Mouse (Mus musculus) hindbrain, postnatal 0 days (tissue): ENCODE measurements around the gene Klrb1c. TPM values are rescaled to one million over a fixed set of nuclear protein-coding genes. Genes with fewer than 3 reads are reported as not detected.

Source experiments
- ATAC-seq: fragments of 200-750 bp; cut with Nextera tagmentation; 2 replicates; pipeline ENCODE4 v1.8.0; 2017; ENCODE audit warnings: mild to moderate bottlenecking, moderate TSS enrichment, moderate library complexity
- DNase-seq: peaks from one replicate; pipeline ENCODE4 v3.0.0-alpha.2; 2015; ENCODE audit warnings: low spot score
- H3K27ac ChIP-seq: fragments of 300-500 bp; sonication (generic); 2 replicates; pipeline ENCODE4 v1.5.1; 2014; ENCODE audit warnings: mild to moderate bottlenecking
- H3K27me3 ChIP-seq: fragments of 300-500 bp; sonication (generic); 2 replicates; pipeline ENCODE4 v1.6.1; 2014; ENCODE audit warnings: low read length, mixed read lengths; ENCODE audit not compliant: insufficient read depth
- H3K36me3 ChIP-seq: fragments of 300-500 bp; sonication (generic); 2 replicates; pipeline ENCODE4 v1.6.1; 2014; ENCODE audit warnings: low read length, mixed read lengths; ENCODE audit not compliant: insufficient read depth
- H3K4me1 ChIP-seq: fragments of 300-500 bp; sonication (generic); 2 replicates; pipeline ENCODE4 v1.6.1; 2014; ENCODE audit warnings: antibody characterized with exemption, low read length, mixed read lengths; ENCODE audit not compliant: insufficient read depth
- H3K4me2 ChIP-seq: fragments of 300-500 bp; sonication (generic); 2 replicates; pipeline ENCODE4 v1.6.1; 2014; ENCODE audit warnings: low read depth, mild to moderate bottlenecking, low read length, moderate library complexity, mixed read lengths
- H3K4me3 ChIP-seq: fragments of 300-500 bp; sonication (generic); 2 replicates; pipeline ENCODE4 v1.5.1; 2014; ENCODE audit warnings: low read length
- H3K9ac ChIP-seq: fragments of 300-500 bp; sonication (generic); replicated peaks from 2 replicates; pipeline ENCODE4 v1.6.1; 2014; ENCODE audit warnings: mild to moderate bottlenecking, low read length, moderate library complexity, mixed read lengths
- H3K9me3 ChIP-seq: fragments of 300-500 bp; sonication (generic); 2 replicates; pipeline ENCODE4 v1.6.1; 2016; ENCODE audit warnings: low read length, mixed read lengths
- CTCF ChIP-seq: IDR thresholded peaks from 2 replicates; pipeline ENCODE4 v1.5.1; 2016; ENCODE audit warnings: antibody characterized with exemption, control low read depth, low read depth
- WGBS: fragments of 180-500 bp; shearing (Covaris S2); extraction: QIAGEN DNeasy Blood & Tissue Kit; methylation state at CpG from one replicate; pipeline ENCODE4 v1.1.7; 2014; 5-methylcytosine and 5-hydroxymethylcytosine counted together
- polyA plus RNA-seq: library from polyadenylated mRNA; unstranded; fragments of >200 nt; fragmentation: Nextera tagmentation; extraction: Ambion mirVana; gene quantifications from 2 replicates; pipeline ENCODE4 v1.2.1, GENCODE M21; 2015
- total RNA-seq: library from RNA; depleted of rRNA; stranded (reverse); fragments of >200 nt; gene quantifications from 2 replicates; pipeline ENCODE4 v1.2.3, GENCODE M21; 2014; rRNA removed

The Klrb1c gene
- total RNA-seq, result 0.10 TPM in 1 of 2 replicates, not detected in the other
- 0.13 and 0.14 TPM in 2 replicates for polyA plus RNA-seq

DNA sequence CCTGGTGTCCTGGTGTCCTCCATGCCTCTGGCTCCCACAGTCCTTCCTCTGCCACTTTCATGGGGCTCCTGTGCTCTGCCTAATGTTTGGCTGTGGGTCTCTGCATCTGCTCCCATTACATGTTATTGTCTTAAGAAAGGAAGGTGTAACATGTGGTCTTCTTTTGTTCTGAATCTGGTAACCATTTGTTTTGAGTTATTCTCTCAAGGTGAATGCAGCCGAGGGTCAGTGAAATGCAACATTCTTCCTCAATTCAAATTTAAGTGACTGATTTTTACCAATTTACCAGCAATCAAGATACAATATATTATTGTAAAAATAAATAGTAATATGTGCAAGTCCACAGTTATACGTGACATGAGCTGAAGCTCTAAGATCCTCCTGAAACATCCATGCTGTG, at the start of gene Klrb1c:
TSS of gene Klrb1c (minus strand) at position 101 of the 400 bp plus-strand sequence.
- H3K9ac ChIP-seq, result no peak within 1 kb of the TSS
- WGBS, result 80% methylated on average over 2 of the region's 2 CpGs
- DNase-seq, result no peak
- ATAC-seq, result no peak
- no peaks in the 10 kb centered on the region for H3K4me1 ChIP-seq
- H3K27ac ChIP-seq, result no peak within 1 kb of the TSS
- no peak within 1 kb of the TSS for H3K4me3 ChIP-seq
- H3K27me3 ChIP-seq, result no peaks in the 10 kb centered on the region
- H3K9me3 ChIP-seq, result no peaks in the 10 kb centered on the region
- H3K36me3 ChIP-seq, result no peaks in the 10 kb centered on the region
- H3K4me2 ChIP-seq, result no peak within 1 kb of the TSS
- TF ChIP-seq CTCF, result no peak

DNA sequence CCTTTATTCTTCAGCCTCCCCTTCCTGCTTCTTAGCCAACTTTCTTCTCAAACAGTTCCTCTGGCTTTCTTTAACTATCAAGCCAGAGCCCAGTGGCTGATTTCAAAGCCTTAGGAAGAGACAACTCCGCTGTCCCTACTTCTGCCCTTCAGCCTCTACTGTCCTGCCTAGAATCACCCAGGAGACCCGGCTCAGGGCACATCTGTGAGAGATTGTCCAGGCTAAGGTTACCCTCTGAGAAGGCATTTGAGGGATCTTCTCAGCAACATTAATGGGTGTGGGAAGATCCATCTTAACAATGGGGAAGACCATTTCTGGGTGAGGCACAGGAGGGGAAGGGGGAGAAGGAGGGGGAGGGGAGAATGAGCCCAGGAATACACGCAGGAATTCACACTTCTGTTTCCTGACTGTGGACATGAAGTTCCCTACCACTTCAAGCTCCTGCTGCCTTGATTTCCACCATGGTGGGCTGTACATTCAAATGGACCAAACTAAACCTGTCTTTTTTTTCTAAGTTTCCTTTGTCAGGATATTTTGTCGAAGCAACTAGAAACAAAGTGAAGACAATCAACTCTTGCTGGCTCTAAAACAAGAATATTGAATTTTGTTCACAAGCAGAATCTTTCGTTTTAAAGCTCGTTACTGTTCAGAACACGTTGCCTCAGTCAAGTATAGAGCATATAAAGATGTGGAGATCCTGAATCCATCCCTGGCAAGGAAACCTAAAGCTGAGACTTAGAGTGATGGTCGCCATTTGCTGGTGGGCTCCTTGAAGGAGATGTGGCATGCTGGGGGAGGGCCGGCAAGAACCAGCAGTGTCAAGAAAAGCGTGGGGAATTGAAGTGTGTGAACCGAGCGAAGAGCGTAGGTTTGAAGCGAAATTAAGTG, 48.7 kb upstream of the Klrb1c start:
- DNase-seq (peak; percentile 62), ATAC-seq (peak; percentile 48)
- Histone ChIP-seq H3K9me3 (no peaks in the 10 kb centered on the region), H3K4me3 (peak overlapping the region; percentile 88), H3K9ac (peak overlapping the region; percentile 88), H3K36me3 (no peaks in the 10 kb centered on the region), H3K4me2 (peak overlapping the region; percentile 81), H3K4me1 (no peaks in the 10 kb centered on the region), H3K27ac (peak overlapping the region; percentile 94), H3K27me3 (no peaks in the 10 kb centered on the region)
- TF ChIP-seq CTCF, result no peak
- 2% methylated on average over 14 of the region's 14 CpGs for WGBS

DNA sequence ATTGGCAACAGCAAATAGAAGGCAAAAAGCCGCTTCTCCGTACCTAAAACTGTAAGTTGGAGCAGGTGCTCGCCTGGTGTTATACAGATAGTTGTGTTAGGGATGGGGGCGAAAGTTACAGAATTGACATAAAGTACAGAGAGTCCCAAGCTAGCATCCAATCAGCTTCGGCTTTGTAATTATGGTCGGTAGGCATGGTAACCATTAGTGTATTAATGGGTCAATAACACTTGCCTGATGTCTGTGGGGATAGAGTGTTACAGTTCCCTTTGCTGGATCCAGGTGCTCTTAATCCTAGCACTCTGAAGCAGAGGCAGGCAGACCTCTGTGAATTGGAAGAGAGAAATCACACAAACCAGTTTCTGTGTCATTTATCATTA, 47.9 kb upstream of the Klrb1c start:
- H3K9ac ChIP-seq, result peak overlapping the region; percentile 88; the same call in 1 of the 2 replicates
- no peaks in the 10 kb centered on the region for H3K9me3 ChIP-seq
- no peak for TF ChIP-seq CTCF
- WGBS, result 86% methylated on average over 6 of the region's 6 CpGs
- no peaks in the 10 kb centered on the region for H3K27me3 ChIP-seq
- peak overlapping the region; percentile 94 for H3K27ac ChIP-seq
- no peaks in the 10 kb centered on the region for H3K36me3 ChIP-seq
- H3K4me1 ChIP-seq, result no peaks in the 10 kb centered on the region
- ATAC-seq (no peak), DNase-seq (peak; percentile 11)
- peak overlapping the region; percentile 88 for H3K4me3 ChIP-seq
- H3K4me2 ChIP-seq, result peak overlapping the region; percentile 81

DNA sequence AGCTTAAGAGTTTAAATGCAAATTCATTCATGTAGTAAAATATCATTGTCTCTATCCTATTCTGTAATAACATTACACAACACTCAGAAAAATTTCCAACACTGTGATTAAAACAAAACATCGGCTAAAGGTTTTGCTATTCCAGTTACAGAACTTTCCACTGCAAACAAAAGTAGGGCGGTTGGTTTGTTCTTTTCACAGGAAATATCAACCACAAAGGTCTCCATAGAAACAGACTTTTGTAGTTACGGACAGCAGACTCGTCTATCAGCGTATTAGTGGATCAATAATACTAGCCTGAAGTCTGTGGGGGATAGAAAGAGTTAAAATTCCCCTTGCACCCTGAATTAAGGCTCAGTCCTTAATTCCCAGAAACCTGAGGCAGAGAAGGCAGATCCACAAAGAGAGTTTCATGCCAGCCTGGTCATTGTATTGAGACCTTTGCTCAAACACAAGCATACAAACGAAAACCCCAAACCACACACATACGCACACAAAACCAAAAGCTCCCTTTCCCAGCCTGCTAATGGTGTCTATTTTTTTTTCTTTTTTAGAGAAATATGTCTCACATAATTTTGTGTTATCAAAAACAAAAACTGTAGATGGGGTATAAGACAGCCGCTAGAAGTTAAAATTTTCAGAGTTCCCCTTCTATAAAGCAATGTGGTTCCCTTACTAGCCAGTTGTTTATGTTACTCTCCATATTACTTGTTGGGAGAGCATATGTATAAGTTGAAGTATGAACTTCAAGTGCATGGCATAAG, 47.4 kb upstream of the Klrb1c start:
- WGBS, result 61% methylated on average over 8 of the region's 8 CpGs
- H3K4me3 ChIP-seq, result no peak overlapping the region
- no peaks in the 10 kb centered on the region for H3K9me3 ChIP-seq
- H3K36me3 ChIP-seq, result no peaks in the 10 kb centered on the region
- no peak overlapping the region for H3K27ac ChIP-seq
- TF ChIP-seq CTCF, result no peak
- H3K4me2 ChIP-seq, result no peak overlapping the region
- H3K4me1 ChIP-seq, result no peaks in the 10 kb centered on the region
- no peaks in the 10 kb centered on the region for H3K27me3 ChIP-seq
- ATAC-seq, result no peak
- no peak overlapping the region for H3K9ac ChIP-seq
- no peak for DNase-seq

DNA sequence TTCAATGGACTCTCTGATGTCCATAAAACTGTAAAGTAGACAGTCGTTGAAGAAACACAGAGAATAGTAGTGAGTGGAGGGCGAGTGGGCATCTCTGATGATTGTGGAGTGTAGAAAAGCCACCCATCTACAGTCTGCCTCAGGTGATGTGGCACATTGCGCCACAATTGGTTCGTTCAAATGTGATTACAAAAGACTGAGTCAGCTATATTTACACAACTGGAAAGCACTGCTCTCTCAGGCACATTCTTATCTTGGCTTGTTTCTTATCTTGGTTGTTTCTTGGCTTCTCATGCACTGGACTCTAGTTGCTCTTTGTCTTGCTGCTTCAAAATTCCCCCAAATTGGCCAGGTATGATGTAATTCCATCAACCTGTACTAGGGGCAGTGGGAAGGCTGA, 46.6 kb upstream of the Klrb1c start:
- Histone ChIP-seq H3K9ac (no peak overlapping the region), H3K36me3 (no peaks in the 10 kb centered on the region), H3K4me3 (no peak overlapping the region), H3K27me3 (no peaks in the 10 kb centered on the region), H3K4me1 (no peaks in the 10 kb centered on the region), H3K9me3 (no peaks in the 10 kb centered on the region), H3K4me2 (no peak overlapping the region), H3K27ac (no peak overlapping the region)
- WGBS, result 86% methylated on average over 4 of the region's 4 CpGs
- ATAC-seq (no peak), DNase-seq (no peak)
- no peak for TF ChIP-seq CTCF

DNA sequence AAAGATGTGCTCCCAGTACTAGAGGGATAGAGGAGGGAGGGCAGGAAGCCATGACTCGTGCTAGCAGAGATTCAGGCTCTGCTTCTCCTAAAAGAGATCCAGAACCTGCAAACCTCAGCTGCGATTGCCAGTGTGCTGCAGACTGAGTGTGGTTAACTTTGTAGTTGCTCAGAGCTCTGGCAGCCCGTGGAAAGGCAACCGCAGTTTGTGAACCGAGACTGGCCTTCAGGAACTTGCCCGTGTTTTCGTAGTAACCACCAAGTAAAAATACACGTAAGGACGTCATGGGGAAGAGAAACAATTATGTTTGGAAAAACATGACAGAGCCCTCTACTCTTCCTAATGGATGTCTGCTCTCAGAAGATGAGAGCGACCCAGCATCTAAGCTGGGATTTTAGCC, 44.0 kb upstream of the Klrb1c start:
- TF ChIP-seq CTCF, result no peak
- H3K4me1 ChIP-seq, result no peaks in the 10 kb centered on the region
- no peak for ATAC-seq
- H3K36me3 ChIP-seq, result no peaks in the 10 kb centered on the region
- no peak overlapping the region for H3K27ac ChIP-seq
- no peak for DNase-seq
- no peak overlapping the region for H3K4me2 ChIP-seq
- no peak overlapping the region for H3K4me3 ChIP-seq
- no peaks in the 10 kb centered on the region for H3K27me3 ChIP-seq
- 86% methylated on average over 10 of the region's 10 CpGs for whole genome bisulfite sequencing
- no peaks in the 10 kb centered on the region for H3K9me3 ChIP-seq
- no peak overlapping the region for H3K9ac ChIP-seq
